Mouse (Mus musculus): ENCODE results near the gene Pard3b. TPM values are rescaled to one million over a fixed set of nuclear protein-coding genes. Genes with fewer than 3 reads are reported as not detected.

The Pard3b gene
- polyA plus RNA-seq, 1 experiment from 2014 or later = 8.8 TPM

- H3K9ac ChIP-seq (ENCODE audit: low read length) = no peak overlapping the region
- no peak for ATAC-seq (ENCODE audit: low FRiP score)
- WGBS = 75% methylated on average over 7 of the region's 7 CpGs
Observed at GRCm38 (mm10) chr1:62527788-62528187, 889.2 kb downstream of the Pard3b start.

GRCm38 (mm10) chr1:62529941-62530340 is 891.3 kb downstream of the Pard3b start:
- no peak for ATAC-seq (ENCODE audit: low FRiP score)

More at GRCm38 (mm10) chr1:62527788-62528187, 889.2 kb downstream of the Pard3b start:
- no peaks in the 10 kb centered on the region for H3K36me3 ChIP-seq (ENCODE audit: control insufficient read depth, insufficient read depth, low read length)
- no peak overlapping the region for H3K27ac ChIP-seq (ENCODE audit: low read depth, low read length)
- no peaks in the 10 kb centered on the region for H3K9me3 ChIP-seq (ENCODE audit: control insufficient read depth, low read length)
- DNase-seq (ENCODE audit: low spot score, missing footprints) = no peak
- H3K27me3 ChIP-seq (ENCODE audit: control insufficient read depth, insufficient read depth, low read length) = no peaks in the 10 kb centered on the region
- no peak overlapping the region for H3K4me3 ChIP-seq (ENCODE audit: low read depth, low read length)
- H3K4me2 ChIP-seq = no peak overlapping the region
- H3K4me1 ChIP-seq (ENCODE audit: control insufficient read depth, insufficient read depth, low read length) = no peaks in the 10 kb centered on the region; the same call in 1 of the 2 replicates

GRCm38 (mm10) chr1:62532426-62533126 is 894.0 kb downstream of the Pard3b start:
- Histone ChIP-seq H3K4me1 (ENCODE audit: control insufficient read depth, insufficient read depth, low read length) (no peaks in the 10 kb centered on the region; the same call in 1 of the 2 replicates), H3K4me3 (ENCODE audit: low read depth, low read length) (no peak overlapping the region), H3K27ac (ENCODE audit: low read depth, low read length) (no peak overlapping the region), H3K36me3 (ENCODE audit: control insufficient read depth, insufficient read depth, low read length) (no peaks in the 10 kb centered on the region), H3K27me3 (ENCODE audit: control insufficient read depth, insufficient read depth, low read length) (no peaks in the 10 kb centered on the region), H3K9ac (ENCODE audit: low read length) (no peak overlapping the region), H3K4me2 (no peak overlapping the region), H3K9me3 (ENCODE audit: control insufficient read depth, low read length) (no peaks in the 10 kb centered on the region)
- WGBS = 88% methylated on average over 10 of the region's 10 CpGs
- ATAC-seq (ENCODE audit: low FRiP score) (no peak), DNase-seq (ENCODE audit: low spot score, missing footprints) (no peak)

More at GRCm38 (mm10) chr1:62529941-62530340, 891.3 kb downstream of the Pard3b start:
- H3K9me3 ChIP-seq (ENCODE audit: control insufficient read depth, low read length) = no peaks in the 10 kb centered on the region
- no peaks in the 10 kb centered on the region for H3K27me3 ChIP-seq (ENCODE audit: control insufficient read depth, insufficient read depth, low read length)
- H3K9ac ChIP-seq (ENCODE audit: low read length) = no peak overlapping the region
- no peaks in the 10 kb centered on the region; the same call in 1 of the 2 replicates for H3K4me1 ChIP-seq (ENCODE audit: control insufficient read depth, insufficient read depth, low read length)
- DNase-seq (ENCODE audit: low spot score, missing footprints) = no peak
- H3K4me3 ChIP-seq (ENCODE audit: low read depth, low read length) = no peak overlapping the region
- WGBS = 65% methylated on average over 8 of the region's 8 CpGs
- no peak overlapping the region for H3K27ac ChIP-seq (ENCODE audit: low read depth, low read length)
- no peaks in the 10 kb centered on the region for H3K36me3 ChIP-seq (ENCODE audit: control insufficient read depth, insufficient read depth, low read length)
- no peak overlapping the region for H3K4me2 ChIP-seq

- Histone ChIP-seq H3K4me2 (no peak overlapping the region), H3K27me3 (ENCODE audit: control insufficient read depth, insufficient read depth, low read length) (no peaks in the 10 kb centered on the region), H3K4me3 (ENCODE audit: low read depth, low read length) (no peak overlapping the region), H3K27ac (ENCODE audit: low read depth, low read length) (no peak overlapping the region), H3K9ac (ENCODE audit: low read length) (no peak overlapping the region), H3K36me3 (ENCODE audit: control insufficient read depth, insufficient read depth, low read length) (no peaks in the 10 kb centered on the region), H3K9me3 (ENCODE audit: control insufficient read depth, low read length) (no peaks in the 10 kb centered on the region), H3K4me1 (ENCODE audit: control insufficient read depth, insufficient read depth, low read length) (no peaks in the 10 kb centered on the region)
- WGBS = 93% methylated on average over 4 of the region's 4 CpGs
- DNase-seq (ENCODE audit: low spot score, missing footprints) (no peak), ATAC-seq (ENCODE audit: low FRiP score) (no peak)
Observed at GRCm38 (mm10) chr1:62548953-62549352, 910.3 kb downstream of the Pard3b start.

- DNase-seq (ENCODE audit: low spot score, missing footprints) (no peak), ATAC-seq (ENCODE audit: low FRiP score) (no peak)
- H3K9me3 ChIP-seq (ENCODE audit: control insufficient read depth, low read length) = no peaks in the 10 kb centered on the region
- no peak overlapping the region for H3K4me3 ChIP-seq (ENCODE audit: low read depth, low read length)
- H3K27ac ChIP-seq (ENCODE audit: low read depth, low read length) = no peak overlapping the region
- H3K27me3 ChIP-seq (ENCODE audit: control insufficient read depth, insufficient read depth, low read length) = no peaks in the 10 kb centered on the region
- WGBS = 78% methylated on average over 2 of the region's 2 CpGs
- H3K36me3 ChIP-seq (ENCODE audit: control insufficient read depth, insufficient read depth, low read length) = no peaks in the 10 kb centered on the region
- H3K4me2 ChIP-seq = no peak overlapping the region
- H3K4me1 ChIP-seq (ENCODE audit: control insufficient read depth, insufficient read depth, low read length) = no peaks in the 10 kb centered on the region
- H3K9ac ChIP-seq (ENCODE audit: low read length) = no peak overlapping the region
Observed at GRCm38 (mm10) chr1:62550546-62550945, 911.9 kb downstream of the Pard3b start.

- no peak for DNase-seq (ENCODE audit: low spot score, missing footprints)
- no peak overlapping the region for H3K4me2 ChIP-seq
- no peak overlapping the region for H3K9ac ChIP-seq (ENCODE audit: low read length)
- H3K4me3 ChIP-seq (ENCODE audit: low read depth, low read length) = no peak overlapping the region
- H3K27me3 ChIP-seq (ENCODE audit: control insufficient read depth, insufficient read depth, low read length) = no peaks in the 10 kb centered on the region
- H3K36me3 ChIP-seq (ENCODE audit: control insufficient read depth, insufficient read depth, low read length) = no peaks in the 10 kb centered on the region
- no peak overlapping the region for H3K27ac ChIP-seq (ENCODE audit: low read depth, low read length)
- no peaks in the 10 kb centered on the region for H3K9me3 ChIP-seq (ENCODE audit: control insufficient read depth, low read length)
- H3K4me1 ChIP-seq (ENCODE audit: control insufficient read depth, insufficient read depth, low read length) = no peaks in the 10 kb centered on the region
- 91% methylated on average over 6 of the region's 6 CpGs for WGBS
- no peak for ATAC-seq (ENCODE audit: low FRiP score)
Observed at GRCm38 (mm10) chr1:62551516-62551915, 912.9 kb downstream of the Pard3b start.

GRCm38 (mm10) chr1:62555838-62556237 is 917.2 kb downstream of the Pard3b start:
- Histone ChIP-seq H3K36me3 (ENCODE audit: control insufficient read depth, insufficient read depth, low read length) (no peaks in the 10 kb centered on the region), H3K27ac (ENCODE audit: low read depth, low read length) (no peak overlapping the region), H3K4me3 (ENCODE audit: low read depth, low read length) (no peak overlapping the region), H3K4me2 (no peak overlapping the region), H3K27me3 (ENCODE audit: control insufficient read depth, insufficient read depth, low read length) (no peaks in the 10 kb centered on the region), H3K9ac (ENCODE audit: low read length) (no peak overlapping the region), H3K4me1 (ENCODE audit: control insufficient read depth, insufficient read depth, low read length) (no peaks in the 10 kb centered on the region), H3K9me3 (ENCODE audit: control insufficient read depth, low read length) (no peaks in the 10 kb centered on the region)
- DNase-seq (ENCODE audit: low spot score, missing footprints) (no peak), ATAC-seq (ENCODE audit: low FRiP score) (no peak)
- WGBS = 37% methylated on average over 1 of the region's 1 CpGs

- DNase-seq (ENCODE audit: low spot score, missing footprints) (no peak), ATAC-seq (ENCODE audit: low FRiP score) (no peak)
- Histone ChIP-seq H3K4me3 (ENCODE audit: low read depth, low read length) (no peak overlapping the region), H3K27me3 (ENCODE audit: control insufficient read depth, insufficient read depth, low read length) (no peaks in the 10 kb centered on the region), H3K36me3 (ENCODE audit: control insufficient read depth, insufficient read depth, low read length) (no peaks in the 10 kb centered on the region), H3K27ac (ENCODE audit: low read depth, low read length) (no peak overlapping the region), H3K9me3 (ENCODE audit: control insufficient read depth, low read length) (no peaks in the 10 kb centered on the region), H3K4me2 (no peak overlapping the region), H3K4me1 (ENCODE audit: control insufficient read depth, insufficient read depth, low read length) (peaks cover 2% of the 10 kb centered on the region; the same call in 1 of the 2 replicates), H3K9ac (ENCODE audit: low read length) (no peak overlapping the region)
- WGBS = 79% methylated on average over 7 of the region's 7 CpGs
Observed at GRCm38 (mm10) chr1:62562987-62563386, 924.4 kb downstream of the Pard3b start.

- Histone ChIP-seq H3K4me2 (no peak overlapping the region), H3K9ac (ENCODE audit: low read length) (no peak overlapping the region), H3K36me3 (ENCODE audit: control insufficient read depth, insufficient read depth, low read length) (no peaks in the 10 kb centered on the region), H3K27ac (ENCODE audit: low read depth, low read length) (peak overlapping the region; percentile 30; the same call in 1 of the 2 replicates), H3K4me1 (ENCODE audit: control insufficient read depth, insufficient read depth, low read length) (peaks cover 2% of the 10 kb centered on the region; the same call in 1 of the 2 replicates), H3K4me3 (ENCODE audit: low read depth, low read length) (no peak overlapping the region), H3K27me3 (ENCODE audit: control insufficient read depth, insufficient read depth, low read length) (no peaks in the 10 kb centered on the region), H3K9me3 (ENCODE audit: control insufficient read depth, low read length) (no peaks in the 10 kb centered on the region)
- peak; percentile 84 for DNase-seq (ENCODE audit: low spot score, missing footprints)
- peak; percentile 64; the same call in 1 of the 2 replicates for ATAC-seq (ENCODE audit: low FRiP score)
- WGBS = 27% methylated on average over 13 of the region's 13 CpGs
Observed at GRCm38 (mm10) chr1:62564245-62565119, 925.9 kb downstream of the Pard3b start.

Data from midbrain, embryonic 11.5 days (tissue).